Mouse (Mus musculus): ENCODE measurements around the gene Slc24a3. TPM values are rescaled to one million over a fixed set of nuclear protein-coding genes. Genes with fewer than 3 reads are reported as not detected.

The Slc24a3 gene
- total and polyA plus RNA-seq, 3 experiments: not detected

- TF ChIP-seq EP300 (IDR thresholded peaks at IDR 0.05; ENCODE audit: low read depth in 1 of 2, low read length in 2 of 2) (no peak), NRF1 (IDR thresholded peaks at IDR 0.05; ENCODE audit: insufficient read depth, low read depth, low read length, poor library complexity, severe bottlenecking) (no peak), ZKSCAN1 (IDR thresholded peaks at IDR 0.05; ENCODE audit: low read depth, low read length) (no peak), TAL1 (IDR thresholded peaks at IDR 0.05; ENCODE audit: low read length) (no peak), MXI1 (IDR thresholded peaks at IDR 0.05; ENCODE audit: low read depth, low read length) (no peak), USF1 (IDR thresholded peaks at IDR 0.05; ENCODE audit: low read depth, low read length) (no peak), E2F4 (IDR thresholded peaks at IDR 0.05; ENCODE audit: borderline replicate concordance, low read depth, low read length) (no peak), POLR2A (IDR thresholded peaks at IDR 0.05; ENCODE audit: control insufficient read depth in 1 of 2, insufficient read depth in 1 of 2, low read depth in 1 of 2, low read length in 2 of 2, poor library complexity in 1 of 2) (no peak), MYC (IDR thresholded peaks at IDR 0.05; ENCODE audit: low read depth, low read length) (no peak), CTCF (IDR thresholded peaks at IDR 0.05 in 2 of 3, conservative IDR thresholded peaks at IDR 0.05 in 1 of 3; ENCODE audit: control insufficient read depth in 1 of 3, insufficient read depth in 1 of 3, low read depth in 2 of 3, low read length in 3 of 3, poor library complexity in 1 of 3, severe bottlenecking in 1 of 3) (no peak), HCFC1 (IDR thresholded peaks at IDR 0.05; ENCODE audit: low read depth, low read length) (no peak), POLR2AphosphoS5 (IDR thresholded peaks at IDR 0.05; ENCODE audit: borderline replicate concordance, low read depth, low read length) (no peak)
- H3K79me2 ChIP-seq (ENCODE audit: control insufficient read depth, insufficient read depth, low read length, poor library complexity): no peaks in the 10 kb centered on the region
- no peaks in the 10 kb centered on the region for H3K4me1 ChIP-seq (ENCODE audit: control insufficient read depth in 1 of 2, insufficient read depth in 2 of 2, low read length in 2 of 2)
These were observed 218.2 kb downstream of the Slc24a3 start for GRCm38 (mm10) chr2:145385773-145386172.

GRCm38 (mm10) chr2:145395804-145396203 is 228.2 kb downstream of the Slc24a3 start:
- DNase-seq (ENCODE audit: low read depth, low spot score): no peak
- Histone ChIP-seq H3K4me1 (ENCODE audit: control insufficient read depth in 1 of 2, insufficient read depth in 2 of 2, low read length in 2 of 2) (no peaks in the 10 kb centered on the region), H3K27me3 (ENCODE audit: control insufficient read depth in 1 of 2, insufficient read depth in 2 of 2, low read length in 2 of 2) (no peaks in the 10 kb centered on the region), H3K79me2 (ENCODE audit: control insufficient read depth, insufficient read depth, low read length, poor library complexity) (no peaks in the 10 kb centered on the region), H3K27ac (ENCODE audit: control insufficient read depth, low read depth, low read length) (no peak overlapping the region), H3K36me3 (ENCODE audit: control insufficient read depth in 1 of 2, insufficient read depth in 2 of 2, low read length in 2 of 2) (no peaks in the 10 kb centered on the region), H3K4me3 (ENCODE audit: control insufficient read depth in 1 of 2, insufficient read depth in 1 of 2, low read depth in 2 of 2, low read length in 2 of 2) (no peak overlapping the region), H3K9ac (ENCODE audit: control insufficient read depth, low read depth, low read length, poor library complexity, severe bottlenecking) (no peak overlapping the region), H3K9me3 (replicated peaks; ENCODE audit: insufficient read depth, low read length) (no peaks in the 10 kb centered on the region)
- TF ChIP-seq MAX (IDR thresholded peaks at IDR 0.05; ENCODE audit: low read length): no peak
- TF ChIP-seq MAFK (IDR thresholded peaks at IDR 0.05; ENCODE audit: borderline replicate concordance, low read depth, low read length): no peak
- TF ChIP-seq ELF1 (IDR thresholded peaks at IDR 0.05; ENCODE audit: low read depth, low read length): no peak
- TF ChIP-seq NRF1 (IDR thresholded peaks at IDR 0.05; ENCODE audit: insufficient read depth, low read depth, low read length, poor library complexity, severe bottlenecking): no peak
- no peak for TF ChIP-seq GABPA (IDR thresholded peaks at IDR 0.05; ENCODE audit: low read depth, low read length)
- no peak for TF ChIP-seq UBTF (IDR thresholded peaks at IDR 0.05; ENCODE audit: borderline replicate concordance, insufficient read depth, low read depth, low read length)
- no peak for TF ChIP-seq POLR2AphosphoS2 (IDR thresholded peaks at IDR 0.05; ENCODE audit: low read length)
- TF ChIP-seq RCOR1 (IDR thresholded peaks at IDR 0.05; ENCODE audit: low read depth, low read length): no peak
- TF ChIP-seq ZC3H11A (IDR thresholded peaks at IDR 0.05; ENCODE audit: low read depth, low read length): no peak
- TF ChIP-seq GATA1 (IDR thresholded peaks at IDR 0.05; ENCODE audit: low read depth, low read length): no peak
- no peak for TF ChIP-seq KAT2A (conservative IDR thresholded peaks at IDR 0.05; ENCODE audit: low read depth, low read length)

More at GRCm38 (mm10) chr2:145385773-145386172, 218.2 kb downstream of the Slc24a3 start:
- no peak overlapping the region for H3K4me3 ChIP-seq (ENCODE audit: control insufficient read depth in 1 of 2, insufficient read depth in 1 of 2, low read depth in 2 of 2, low read length in 2 of 2)
- no peaks in the 10 kb centered on the region for H3K36me3 ChIP-seq (ENCODE audit: control insufficient read depth in 1 of 2, insufficient read depth in 2 of 2, low read length in 2 of 2)
- H3K9ac ChIP-seq (ENCODE audit: control insufficient read depth, low read depth, low read length, poor library complexity, severe bottlenecking): no peak overlapping the region
- no peak for DNase-seq (ENCODE audit: low read depth, low spot score)
- no peaks in the 10 kb centered on the region for H3K9me3 ChIP-seq (replicated peaks; ENCODE audit: insufficient read depth, low read length)
- H3K27ac ChIP-seq (ENCODE audit: control insufficient read depth, low read depth, low read length): no peak overlapping the region
- H3K27me3 ChIP-seq (ENCODE audit: control insufficient read depth in 1 of 2, insufficient read depth in 2 of 2, low read length in 2 of 2): no peaks in the 10 kb centered on the region
